Mouse (Mus musculus) heart, adult 2 months (tissue): ENCODE data around the gene Atxn2.

Experiments
- CTCF ChIP-seq: fragments of 200-600 bp; IDR thresholded peaks from 2 replicates; pipeline ENCODE4 v1.8.1; 2022; ENCODE audit warnings: antibody characterized with exemption, mild to moderate bottlenecking, moderate library complexity
- EP300 ChIP-seq: fragments of 200-500 bp; IDR thresholded peaks from 2 replicates; pipeline ENCODE4 v1.6.1; 2011; ENCODE audit warnings: low read depth, low read length, control low read depth; ENCODE audit not compliant: insufficient read depth

DNA sequence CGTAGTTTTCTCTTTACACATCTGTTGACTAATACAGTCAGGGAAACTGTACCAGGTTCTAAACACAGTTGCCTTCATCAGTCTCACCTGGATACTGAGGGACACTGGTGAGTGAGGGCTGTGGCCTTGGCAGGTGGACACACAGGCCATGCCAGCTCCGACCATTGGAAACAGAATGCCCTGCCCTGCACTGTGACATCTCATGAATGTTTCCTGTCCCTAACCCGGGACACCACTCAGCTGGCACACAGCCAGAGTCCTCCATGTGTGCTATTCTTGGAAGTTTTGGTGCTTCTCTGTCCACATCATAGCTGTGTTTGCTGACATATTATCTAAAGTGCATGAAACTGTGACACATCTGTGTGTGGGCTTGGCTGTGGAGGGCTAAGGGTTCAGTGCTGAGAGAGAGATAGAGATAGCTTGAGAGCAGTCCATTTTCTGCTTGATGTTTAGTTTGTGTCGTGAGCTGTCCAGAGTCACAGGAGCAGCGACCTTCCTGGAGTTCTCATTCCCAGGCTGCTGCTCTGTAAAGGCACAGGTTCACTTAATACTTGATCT is 98.6 kb downstream of the Atxn2 start:
- TF ChIP-seq CTCF (no peak), EP300 (no peak)
